Mouse (Mus musculus) liver, adult 2 months (tissue): ENCODE measurements around the gene Sart1. TPM values are rescaled to one million over a fixed set of nuclear protein-coding genes. Genes with fewer than 3 reads are reported as not detected.
A peak's percentile ranks its signal among the peaks of the same experiment; 100 is the strongest.
"Not testable (repeated sequence)": the region's sequence is repeated elsewhere in the genome, so short reads cannot be mapped to it uniquely, and the experiment has no call there.

ENCODE experiments used
- DNase-seq: peaks from one replicate; pipeline ENCODE4 v3.0.0-alpha.2; 2011; ENCODE audit warnings: low read depth, low spot score; ENCODE audit errors: extremely low read depth
- H3K27ac ChIP-seq: fragments of 200-500 bp; replicated peaks from 2 replicates; pipeline ENCODE4 v1.5.1; 2012; ENCODE audit warnings: low read depth, mild to moderate bottlenecking, control low read depth, inconsistent platforms, low read length; ENCODE audit not compliant: insufficient read depth
- H3K27me3 ChIP-seq: fragments of 200-500 bp; 2 replicates; pipeline ENCODE4 v1.6.1; 2012; ENCODE audit warnings: mild to moderate bottlenecking, moderate library complexity, low read length, inconsistent platforms; ENCODE audit not compliant: control insufficient read depth, insufficient read depth
- H3K36me3 ChIP-seq: fragments of 200-500 bp; 2 replicates; pipeline ENCODE4 v1.6.1; 2012; ENCODE audit warnings: low read length, inconsistent platforms; ENCODE audit not compliant: control insufficient read depth, insufficient read depth
- H3K4me1 ChIP-seq: fragments of 200-500 bp; 2 replicates; pipeline ENCODE4 v1.6.1; 2011; ENCODE audit warnings: low read length; ENCODE audit not compliant: control insufficient read depth, insufficient read depth
- H3K4me3 ChIP-seq: fragments of 200-500 bp; 2 replicates; pipeline ENCODE4 v1.5.1; 2011; ENCODE audit warnings: low read depth, mild to moderate bottlenecking, control low read depth, low read length, moderate library complexity; ENCODE audit not compliant: insufficient read depth
- H3K79me2 ChIP-seq: fragments of 200-500 bp; 2 replicates; pipeline ENCODE4 v1.6.1; 2012; ENCODE audit warnings: inconsistent platforms, mild to moderate bottlenecking, low read length, moderate library complexity; ENCODE audit not compliant: control insufficient read depth, insufficient read depth
- H3K9ac ChIP-seq: fragments of 200-500 bp; 2 replicates; pipeline ENCODE4 v1.6.1; 2012; ENCODE audit warnings: low read depth, mild to moderate bottlenecking, control low read depth, inconsistent platforms, low read length
- CTCF ChIP-seq: fragments of 200-500 bp; IDR thresholded peaks from 2 replicates; pipeline ENCODE4 v1.5.1; 2011; ENCODE audit warnings: low read depth, low read length, control low read depth
- POLR2A ChIP-seq: fragments of 200-500 bp; IDR thresholded peaks from 2 replicates; pipeline ENCODE4 v1.6.1; 2011; ENCODE audit warnings: low read length, control low read depth; ENCODE audit not compliant: insufficient read depth; ENCODE audit errors: extremely low read depth
- WGBS: fragments of 180-500 bp; shearing (Covaris S2); methylation state at CpG from one replicate; pipeline ENCODE4 v1.1.7; 2018; 5-methylcytosine and 5-hydroxymethylcytosine counted together
- polyA plus RNA-seq: library from polyadenylated mRNA; depleted of rRNA; stranded (reverse); fragments of >200 nt; gene quantifications from 2 replicates; pipeline ENCODE4 v1.2.3, GENCODE M21; 2012
- total RNA-seq: library from RNA; depleted of rRNA; stranded (reverse); fragments of >200 nt; gene quantifications from 2 replicates; pipeline ENCODE4 v1.2.3, GENCODE M21; 2014

Gene Sart1
- total and polyA plus RNA-seq, 2 experiments, result 8.3 to 17.5 TPM

DNA sequence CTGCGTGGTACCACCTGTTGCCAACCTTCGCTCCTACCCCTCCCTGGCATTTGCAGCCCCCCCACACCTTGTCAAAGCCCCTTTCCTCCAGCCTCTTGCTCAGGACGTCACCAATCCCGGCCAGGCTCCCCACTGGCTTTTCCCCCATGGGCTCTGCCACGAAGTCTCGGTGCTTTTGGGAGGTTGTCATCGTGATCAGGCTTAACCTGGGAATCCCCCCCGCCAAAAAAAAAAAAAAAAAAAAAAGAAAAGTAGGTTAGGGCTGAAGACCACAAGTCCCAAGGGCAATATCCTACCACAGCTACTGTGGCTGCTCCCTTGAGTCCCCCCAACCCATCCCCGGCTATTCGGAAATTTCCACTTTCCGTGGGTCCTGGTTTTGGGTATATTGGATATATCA, 22.8 kb downstream of the Sart1 start:
- H3K79me2 ChIP-seq, result peaks cover 6% of the 10 kb centered on the region; the same call in 1 of the 2 replicates
- TF ChIP-seq POLR2A (no peak), CTCF (no peak)
- no peaks in the 10 kb centered on the region for H3K27me3 ChIP-seq
- H3K4me1 ChIP-seq, result peaks cover 5% of the 10 kb centered on the region; the same call in 1 of the 2 replicates
- peak overlapping the region; percentile 76 for H3K4me3 ChIP-seq
- WGBS, result 15% methylated on average over 11 of the region's 11 CpGs
- peaks cover 15% of the 10 kb centered on the region for H3K36me3 ChIP-seq
- no peak for DNase-seq
- H3K27ac ChIP-seq, result no peak overlapping the region
- peak overlapping the region; percentile 62 for H3K9ac ChIP-seq

DNA sequence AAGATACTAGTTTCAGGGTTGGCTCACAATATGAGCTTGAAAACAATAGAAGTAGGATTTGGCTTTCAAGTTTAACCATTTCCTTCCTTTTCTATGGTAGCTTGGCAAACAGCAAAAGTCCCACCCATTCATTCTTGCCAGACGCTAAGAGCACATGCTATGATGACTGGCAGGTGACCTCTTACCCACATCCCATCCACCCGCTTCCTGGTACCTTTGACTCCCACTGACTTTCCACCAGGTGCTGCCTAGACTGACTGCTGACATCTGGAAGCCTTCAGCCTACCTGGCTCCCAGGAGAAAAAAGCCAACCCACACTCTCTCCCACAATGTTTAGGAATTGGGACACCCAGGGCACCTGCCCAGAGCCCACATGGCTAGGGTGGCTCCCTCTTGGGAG, 24.4 kb downstream of the Sart1 start:
- no peak overlapping the region for H3K4me3 ChIP-seq
- H3K36me3 ChIP-seq, result peaks cover 2% of the 10 kb centered on the region; the same call in 1 of the 2 replicates
- H3K79me2 ChIP-seq, result peaks cover 6% of the 10 kb centered on the region; the same call in 1 of the 2 replicates
- DNase-seq, result no peak
- no peaks in the 10 kb centered on the region for H3K27me3 ChIP-seq
- WGBS, result 75% methylated on average over 2 of the region's 2 CpGs
- H3K9ac ChIP-seq, result no peak overlapping the region
- TF ChIP-seq CTCF (no peak), POLR2A (no peak)
- H3K27ac ChIP-seq, result no peak overlapping the region
- H3K4me1 ChIP-seq, result peaks cover 5% of the 10 kb centered on the region; the same call in 1 of the 2 replicates

DNA sequence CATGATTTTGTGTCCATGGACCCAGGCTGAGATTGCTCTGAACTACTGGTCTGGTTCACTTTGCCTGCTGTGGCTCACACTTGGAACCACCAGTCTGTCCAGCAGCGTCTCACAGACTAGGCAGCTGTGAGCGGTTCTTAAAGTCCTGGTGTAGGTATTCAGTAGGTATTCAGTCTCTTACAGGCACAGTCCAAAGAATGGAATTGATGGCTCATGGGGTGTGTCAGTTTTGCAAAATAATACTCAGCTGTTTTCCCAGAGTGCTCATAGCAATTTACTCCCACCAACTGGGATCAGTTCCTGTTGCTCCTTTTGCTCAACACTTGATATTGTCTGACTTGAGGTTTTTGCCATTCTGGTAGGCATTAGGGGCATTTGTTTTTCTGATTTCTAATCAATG, 26.3 kb downstream of the Sart1 start:
- WGBS, result 93% methylated on average over 2 of the region's 2 CpGs
- DNase-seq, result no peak
- H3K27ac ChIP-seq, result no peak overlapping the region
- peaks cover 3% of the 10 kb centered on the region; the same call in 1 of the 2 replicates for H3K79me2 ChIP-seq
- H3K4me3 ChIP-seq, result no peak overlapping the region
- H3K36me3 ChIP-seq, result no peaks in the 10 kb centered on the region
- TF ChIP-seq CTCF, result no peak
- TF ChIP-seq POLR2A, result no peak
- H3K9ac ChIP-seq, result no peak overlapping the region
- H3K4me1 ChIP-seq, result peaks cover 3% of the 10 kb centered on the region; the same call in 1 of the 2 replicates
- no peaks in the 10 kb centered on the region for H3K27me3 ChIP-seq

DNA sequence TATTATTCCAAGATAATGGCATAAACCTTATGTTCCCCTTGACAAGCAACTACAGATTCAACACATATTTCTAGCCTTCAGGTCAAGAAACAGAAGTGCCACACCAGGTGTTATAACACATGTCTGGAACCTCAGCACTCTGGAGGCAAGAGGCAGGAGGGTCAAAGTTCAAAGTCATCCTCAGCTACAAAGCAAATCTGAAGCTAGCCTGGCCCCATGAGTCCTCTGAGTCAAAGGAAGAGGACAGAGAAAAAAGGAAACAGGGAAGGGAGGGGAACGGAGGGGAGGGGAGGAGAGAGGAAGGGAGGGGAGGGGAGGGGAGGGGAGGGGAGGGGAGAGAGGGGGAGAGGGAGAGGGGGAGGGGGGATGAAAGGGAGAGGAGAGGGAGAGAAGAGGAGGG, 32.4 kb downstream of the Sart1 start:
- Histone ChIP-seq H3K4me3 (no peak overlapping the region), H3K79me2 (no peaks in the 10 kb centered on the region), H3K27me3 (no peaks in the 10 kb centered on the region), H3K9ac (no peak overlapping the region), H3K4me1 (no peaks in the 10 kb centered on the region), H3K36me3 (no peaks in the 10 kb centered on the region), H3K27ac (no peak overlapping the region)
- TF ChIP-seq CTCF, result no peak
- TF ChIP-seq POLR2A, result no peak
- no CpG with 5 or more reads among the region's 1 CpGs for WGBS
- no peak for DNase-seq

DNA sequence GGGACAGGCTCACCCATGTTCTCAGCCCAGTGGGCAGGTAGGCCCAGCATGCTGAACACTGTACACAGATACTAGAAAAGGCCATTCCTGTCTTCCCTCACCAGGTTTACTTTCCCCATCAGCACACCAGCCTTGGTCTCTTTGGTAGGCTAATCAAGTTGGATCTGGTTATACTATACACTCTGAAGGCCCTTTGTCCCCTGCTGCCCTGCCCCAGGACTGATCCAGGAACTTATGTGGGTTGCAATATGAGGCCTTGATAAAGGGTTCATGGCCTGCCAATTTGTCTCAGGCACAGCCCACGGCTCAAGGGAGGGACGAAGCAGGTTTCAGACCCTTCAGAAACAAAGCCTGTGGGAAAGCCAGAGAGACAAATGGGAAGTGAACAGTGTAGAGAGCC, 34.9 kb downstream of the Sart1 start:
- WGBS, result 76% methylated on average over 2 of the region's 2 CpGs
- H3K4me3 ChIP-seq, result no peak overlapping the region
- H3K9ac ChIP-seq, result no peak overlapping the region
- H3K79me2 ChIP-seq, result no peaks in the 10 kb centered on the region
- H3K27me3 ChIP-seq, result no peaks in the 10 kb centered on the region
- no peak overlapping the region for H3K27ac ChIP-seq
- no peaks in the 10 kb centered on the region for H3K36me3 ChIP-seq
- peaks cover 3% of the 10 kb centered on the region; the same call in 1 of the 2 replicates for H3K4me1 ChIP-seq
- TF ChIP-seq CTCF, result no peak
- TF ChIP-seq POLR2A, result no peak
- DNase-seq, result no peak

DNA sequence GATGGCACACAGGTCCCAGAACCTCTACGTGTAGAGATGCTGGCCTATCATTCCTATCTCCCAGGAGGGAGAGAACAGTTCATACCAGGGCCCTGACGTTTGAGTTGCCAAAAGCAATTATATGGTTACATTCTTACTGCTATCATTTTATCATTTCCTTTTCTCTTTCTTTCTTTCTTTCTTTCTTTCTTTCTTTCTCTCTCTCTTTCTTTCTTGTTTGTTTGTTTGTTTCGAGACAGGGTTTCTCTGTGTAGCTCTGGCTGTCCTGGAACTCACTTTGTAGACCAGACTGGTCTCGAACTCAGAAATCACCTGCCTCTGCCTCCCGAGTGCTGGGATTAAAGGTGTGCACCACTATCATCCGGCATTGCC, 39.0 kb downstream of the Sart1 start, which contains the start of gene Cst6:
TSS of gene Cst6 (minus strand) at position 73 of the 372 bp plus-strand sequence.
- H3K36me3 ChIP-seq, H3K9ac ChIP-seq, H3K27me3 ChIP-seq, DNase-seq, H3K4me1 ChIP-seq, H3K27ac ChIP-seq, H3K79me2 ChIP-seq: not testable (repeated sequence)
- 80% methylated on average over 6 of the region's 6 CpGs for WGBS
- peak within 1 kb of the TSS; percentile 38; the same call in 1 of the 2 replicates for H3K4me3 ChIP-seq
